Mouse (Mus musculus): Measurements from ENCODE around the gene Slc45a1.

DNA sequence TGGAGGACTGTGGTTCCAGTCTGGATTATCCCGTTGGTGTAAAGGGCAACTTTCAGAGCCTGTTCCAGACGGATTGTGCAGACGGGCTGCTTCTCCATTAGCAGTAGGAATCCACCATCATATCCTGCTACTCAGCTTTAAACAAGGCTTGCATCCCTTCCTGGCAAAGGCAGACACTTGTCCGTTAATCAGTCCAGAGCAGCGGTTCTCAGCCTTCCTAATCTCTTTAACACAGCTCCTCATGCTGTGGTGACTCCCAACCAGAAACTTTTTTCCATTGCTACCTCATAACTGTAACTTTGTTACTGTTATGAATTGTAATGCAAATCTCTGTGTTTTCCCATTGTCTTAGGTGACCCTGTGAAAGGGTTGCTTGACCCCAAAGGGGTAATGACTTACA is 2.6 kb downstream of the Slc45a1 start:
- TF ChIP-seq FLI1 (IDR thresholded peaks at IDR 0.05; ENCODE audit: low read length) (no peak), GATA1 (IDR thresholded peaks at IDR 0.05; ENCODE audit: borderline replicate concordance, low read length) (no peak)

Measured in megakaryocyte, embryonic 14.5 days (primary cell).